Mouse (Mus musculus) bone marrow macrophage, adult 2 months (primary cell): ENCODE measurements at regions not wholly inside any gene's neighbourhood (a gene's known extent, or its start where the extent isn't known, plus 50 kb on each side); places are given as distances from the start of the nearest gene placed in this dataset.

Experiments
- H3K27ac ChIP-seq: 2 replicates; pipeline ENCODE4 v1.5.1; 2012; ENCODE audit warnings: low read depth, low read length; ENCODE audit not compliant: insufficient read depth
- H3K4me1 ChIP-seq: 2 replicates; pipeline ENCODE4 v1.6.1; 2012; ENCODE audit warnings: low read length; ENCODE audit not compliant: control insufficient read depth, insufficient read depth
- H3K4me3 ChIP-seq: 2 replicates; pipeline ENCODE4 v1.5.1; 2012; ENCODE audit warnings: mild to moderate bottlenecking, low read length, moderate library complexity; ENCODE audit not compliant: insufficient read depth
- CTCF ChIP-seq: IDR thresholded peaks from 2 replicates; pipeline ENCODE4 v1.5.1; 2012; ENCODE audit warnings: low read depth, mild to moderate bottlenecking, low read length, moderate library complexity
- POLR2A ChIP-seq: IDR thresholded peaks from 2 replicates; pipeline ENCODE4 v1.6.1; 2012; ENCODE audit warnings: mild to moderate bottlenecking, low read depth, low read length, borderline replicate concordance

- Histone ChIP-seq H3K4me1 (peaks cover 32% of the 10 kb centered on the region), H3K27ac (peak overlapping the region; percentile 72), H3K4me3 (0 out of 2 replicates have a peak overlapping the region, but pooled peaks have one; percentile 9)
- TF ChIP-seq CTCF, result no peak
- TF ChIP-seq POLR2A, result no peak
These were observed 169.7 kb upstream of the Ap5m1 start for GRCm38 (mm10) chr14:48896235-48896634.

GRCm38 (mm10) chr14:48891216-48891615, 174.7 kb upstream of the Ap5m1 start:
- Histone ChIP-seq H3K4me1 (peaks cover 23% of the 10 kb centered on the region), H3K4me3 (peak overlapping the region; percentile 17; the same call in 1 of the 2 replicates), H3K27ac (peak overlapping the region; percentile 23)
- no peak for TF ChIP-seq CTCF
- no peak for TF ChIP-seq POLR2A

- peaks cover 17% of the 10 kb centered on the region for H3K4me1 ChIP-seq
- no peak overlapping the region for H3K27ac ChIP-seq
- TF ChIP-seq CTCF, result no peak
- TF ChIP-seq POLR2A, result no peak
- no peak overlapping the region for H3K4me3 ChIP-seq
These were observed 176.9 kb upstream of the Ap5m1 start for GRCm38 (mm10) chr14:48888954-48889353.

- TF ChIP-seq POLR2A (no peak), CTCF (no peak)
- H3K4me3 ChIP-seq, result no peak overlapping the region
- H3K4me1 ChIP-seq, result no peaks in the 10 kb centered on the region
- no peak overlapping the region for H3K27ac ChIP-seq
These were observed 185.9 kb upstream of the Ap5m1 start for GRCm38 (mm10) chr14:48880041-48880440.

- H3K27ac ChIP-seq, result no peak overlapping the region
- TF ChIP-seq POLR2A (no peak), CTCF (no peak)
- H3K4me3 ChIP-seq, result no peak overlapping the region
- H3K4me1 ChIP-seq, result no peaks in the 10 kb centered on the region
These were observed 187.8 kb upstream of the Ap5m1 start for GRCm38 (mm10) chr14:48877998-48878657.

GRCm38 (mm10) chr14:48871313-48871712, 194.6 kb upstream of the Ap5m1 start:
- Histone ChIP-seq H3K4me3 (no peak overlapping the region), H3K4me1 (no peaks in the 10 kb centered on the region), H3K27ac (no peak overlapping the region)
- no peak for TF ChIP-seq CTCF
- no peak for TF ChIP-seq POLR2A

GRCm38 (mm10) chr14:48869956-48870355, 195.9 kb upstream of the Ap5m1 start:
- Histone ChIP-seq H3K4me3 (no peak overlapping the region), H3K4me1 (no peaks in the 10 kb centered on the region), H3K27ac (no peak overlapping the region)
- TF ChIP-seq POLR2A (no peak), CTCF (no peak)

GRCm38 (mm10) chr14:48855453-48855852, 181.8 kb upstream of the Otx2 start:
- TF ChIP-seq POLR2A (no peak), CTCF (no peak)
- Histone ChIP-seq H3K27ac (no peak overlapping the region), H3K4me3 (no peak overlapping the region), H3K4me1 (peaks cover 8% of the 10 kb centered on the region)

- Histone ChIP-seq H3K4me3 (no peak overlapping the region), H3K4me1 (peaks cover 8% of the 10 kb centered on the region), H3K27ac (no peak overlapping the region)
- TF ChIP-seq POLR2A (no peak), CTCF (no peak)
These were observed 180.7 kb upstream of the Otx2 start for GRCm38 (mm10) chr14:48854188-48854924.
